Comparison of ENCODE assay signal across 35 mouse cellular contexts in genomic region chr14:40379692-40380091, GRCm38 (mm10).
"Had no signal": no experiment of that assay in that cellular context is flagged by ENCODE, and none has a peak within 500 bp of the region (broad histone marks: within the 10 kb centered on the region; RNA-seq: fewer than 3 reads in every experiment).

No protein-coding gene starts in this region.

- DNase-seq: heart, postnatal 10 days; heart, postnatal 14 days; heart, postnatal 36 days; heart, postnatal 4 days; kidney, adult 11 months; kidney, adult 18-20 months; kidney, adult 2 months; kidney, adult 8-10 months; kidney, adult 9 months; kidney, postnatal 10 days; kidney, postnatal 14 days; kidney, postnatal 25 days; kidney, postnatal 36 days; kidney, postnatal 4 days; layer of hippocampus, adult 9-11 months; layer of hippocampus, postnatal 36 days had no signal

- H3K36me3 ChIP-seq: heart, embryonic 10.5 days; heart, embryonic 12.5 days; heart, embryonic 13.5 days; heart, embryonic 15.5 days; hindbrain, embryonic 10.5 days; hindbrain, embryonic 12.5 days; hindbrain, embryonic 13.5 days; hindbrain, embryonic 15.5 days; intestine, embryonic 15.5 days; kidney, embryonic 15.5 days had no signal

- H3K4me1 ChIP-seq: heart, embryonic 10.5 days; heart, embryonic 12.5 days; heart, embryonic 13.5 days; heart, embryonic 15.5 days; hindbrain, embryonic 10.5 days; hindbrain, embryonic 12.5 days; hindbrain, embryonic 13.5 days; hindbrain, embryonic 15.5 days; intestine, embryonic 15.5 days; kidney, embryonic 15.5 days had no signal

- ATAC-seq: hindbrain, embryonic 16.5 days; hindbrain, postnatal 0 days; inflammation-experienced regulatory T-cells, adult 6 months; intestine, embryonic 15.5 days; intestine, embryonic 16.5 days; intestine, postnatal 0 days had no signal

- H3K4me3 ChIP-seq: heart, embryonic 10.5 days; heart, embryonic 12.5 days; heart, embryonic 13.5 days; heart, embryonic 15.5 days; hindbrain, embryonic 10.5 days; hindbrain, embryonic 12.5 days; hindbrain, embryonic 13.5 days; hindbrain, embryonic 15.5 days; intestine, embryonic 15.5 days; kidney, embryonic 15.5 days; layer of hippocampus, adult 2 months had no signal

- H3K27ac ChIP-seq: heart, embryonic 10.5 days; heart, embryonic 13.5 days; heart, embryonic 15.5 days; hindbrain, embryonic 10.5 days; hindbrain, embryonic 12.5 days; hindbrain, embryonic 13.5 days; hindbrain, embryonic 14.5 days; hindbrain, embryonic 15.5 days; hindbrain, postnatal 0 days; intestine, embryonic 15.5 days; kidney, embryonic 15.5 days; kidney, postnatal 0 days; layer of hippocampus, adult 2 months had no signal

- H3K27me3 ChIP-seq: heart, embryonic 12.5 days; heart, embryonic 13.5 days; heart, embryonic 15.5 days; hindbrain, embryonic 12.5 days; hindbrain, embryonic 13.5 days; hindbrain, embryonic 15.5 days; intestine, embryonic 15.5 days; kidney, embryonic 15.5 days had no signal

- H3K9me3 ChIP-seq: heart, embryonic 10.5 days; heart, embryonic 12.5 days; heart, embryonic 13.5 days; heart, embryonic 15.5 days; hindbrain, embryonic 10.5 days; hindbrain, embryonic 12.5 days; hindbrain, embryonic 13.5 days; hindbrain, embryonic 15.5 days; intestine, embryonic 15.5 days; kidney, embryonic 15.5 days had no signal

- H3K9ac ChIP-seq: heart, embryonic 12.5 days; heart, embryonic 13.5 days; heart, embryonic 15.5 days; hindbrain, embryonic 12.5 days; hindbrain, embryonic 13.5 days; hindbrain, embryonic 14.5 days; hindbrain, embryonic 15.5 days; intestine, embryonic 15.5 days; kidney, embryonic 15.5 days had no signal

- H3K4me2 ChIP-seq: heart, embryonic 11.5 days; heart, embryonic 12.5 days; heart, embryonic 13.5 days; heart, embryonic 15.5 days; hindbrain, embryonic 12.5 days; hindbrain, embryonic 13.5 days; hindbrain, embryonic 14.5 days; hindbrain, embryonic 15.5 days; intestine, embryonic 15.5 days; kidney, embryonic 15.5 days had no signal
